Mouse (Mus musculus) myocyte (in vitro differentiated cells): Measurements from ENCODE around the gene Adgrl2. TPM values are rescaled to one million over a fixed set of nuclear protein-coding genes. Genes with fewer than 3 reads are reported as not detected.
A peak's percentile ranks its signal among the peaks of the same experiment; 100 is the strongest.

Experiments used
- H3K27me3 ChIP-seq: one replicate; pipeline ENCODE4 v1.6.1; 2011; ENCODE audit not compliant: control insufficient read depth, insufficient read depth, insufficient read length
- H3K36me3 ChIP-seq: one replicate; pipeline ENCODE4 v1.6.1; 2011; ENCODE audit not compliant: control insufficient read depth, insufficient read depth
- H3K4me2 ChIP-seq: one replicate; pipeline ENCODE4 v1.6.1; 2011; ENCODE audit warnings: low read depth, control low read depth
- H3K4me3 ChIP-seq: one replicate; pipeline ENCODE4 v1.5.1; 2011; ENCODE audit warnings: mild to moderate bottlenecking, control low read depth, moderate library complexity
- H3K79me2 ChIP-seq: one replicate; pipeline ENCODE4 v1.6.1; 2011; ENCODE audit not compliant: control insufficient read depth, insufficient read depth
- H3ac ChIP-seq: one replicate; pipeline ENCODE4 v1.6.1; 2011; ENCODE audit not compliant: control insufficient read depth, insufficient read length
- CEBPB ChIP-seq: IDR thresholded peaks from 2 replicates; pipeline ENCODE4 v1.6.1; 2011; ENCODE audit warnings: mild to moderate bottlenecking, moderate library complexity; ENCODE audit not compliant: poor library complexity, insufficient read depth, severe bottlenecking
- E2F4 ChIP-seq: IDR thresholded peaks from one replicate; pipeline ENCODE4 v1.6.1; 2011; ENCODE audit warnings: mild to moderate bottlenecking, control low read depth, moderate library complexity; ENCODE audit not compliant: insufficient read depth
- MAX ChIP-seq: IDR thresholded peaks from one replicate; pipeline ENCODE4 v1.6.1; 2011; ENCODE audit warnings: low read depth, mild to moderate bottlenecking, control low read depth
- MYOD1 ChIP-seq, 3 experiments: IDR thresholded peaks; one replicate each; pipeline ENCODE4 v1.6.1; 2011; ENCODE audit warnings: control low read depth in 2 of 3, low read depth in 2 of 3, mild to moderate bottlenecking in 2 of 3, moderate library complexity in 1 of 3; ENCODE audit not compliant: insufficient read length in 2 of 3, control insufficient read depth in 1 of 3
- MYOG ChIP-seq, 3 experiments: IDR thresholded peaks; one replicate each; pipeline ENCODE4 v1.6.1; 2011; ENCODE audit warnings: control low read depth in 2 of 3, low read depth in 2 of 3, mild to moderate bottlenecking in 2 of 3; ENCODE audit not compliant: insufficient read length in 2 of 3, control insufficient read depth in 1 of 3, insufficient read depth in 1 of 3
- POLR2A ChIP-seq: IDR thresholded peaks from one replicate; pipeline ENCODE4 v1.6.1; 2011; ENCODE audit warnings: low read depth, mild to moderate bottlenecking, control low read depth, moderate library complexity; ENCODE audit not compliant: insufficient read length
- POLR2AphosphoS2 ChIP-seq: IDR thresholded peaks from one replicate; pipeline ENCODE4 v1.6.1; 2011; ENCODE audit warnings: low read depth, control low read depth; ENCODE audit not compliant: insufficient read length
- REST ChIP-seq: IDR thresholded peaks from one replicate; pipeline ENCODE4 v1.6.1; 2011; ENCODE audit warnings: mild to moderate bottlenecking, control low read depth, moderate library complexity; ENCODE audit not compliant: insufficient read depth, insufficient read length
- SRF ChIP-seq: IDR thresholded peaks from one replicate; pipeline ENCODE4 v1.6.1; 2011; ENCODE audit warnings: low read depth; ENCODE audit not compliant: control insufficient read depth, insufficient read length
- TCF12 ChIP-seq: IDR thresholded peaks from one replicate; pipeline ENCODE4 v1.6.1; 2011; ENCODE audit warnings: mild to moderate bottlenecking, control low read depth; ENCODE audit not compliant: poor library complexity, insufficient read depth, severe bottlenecking
- TCF3 ChIP-seq: IDR thresholded peaks from one replicate; pipeline ENCODE4 v1.6.1; 2011; ENCODE audit warnings: low read depth, control low read depth; ENCODE audit not compliant: insufficient read length
- USF1 ChIP-seq: IDR thresholded peaks from one replicate; pipeline ENCODE4 v1.6.1; 2011; ENCODE audit warnings: low read depth, mild to moderate bottlenecking, control low read depth, moderate library complexity
- polyA plus RNA-seq: library from polyadenylated mRNA; unstranded; fragments of >200 nt; fragmentation: generic; extraction: Trizol; gene quantifications from one replicate; pipeline ENCODE4 v1.2.1, GENCODE M21; 2012; ENCODE audit warnings: missing spikeins

Gene Adgrl2
- polyA plus RNA-seq, 1 experiment: 11.7 TPM

DNA sequence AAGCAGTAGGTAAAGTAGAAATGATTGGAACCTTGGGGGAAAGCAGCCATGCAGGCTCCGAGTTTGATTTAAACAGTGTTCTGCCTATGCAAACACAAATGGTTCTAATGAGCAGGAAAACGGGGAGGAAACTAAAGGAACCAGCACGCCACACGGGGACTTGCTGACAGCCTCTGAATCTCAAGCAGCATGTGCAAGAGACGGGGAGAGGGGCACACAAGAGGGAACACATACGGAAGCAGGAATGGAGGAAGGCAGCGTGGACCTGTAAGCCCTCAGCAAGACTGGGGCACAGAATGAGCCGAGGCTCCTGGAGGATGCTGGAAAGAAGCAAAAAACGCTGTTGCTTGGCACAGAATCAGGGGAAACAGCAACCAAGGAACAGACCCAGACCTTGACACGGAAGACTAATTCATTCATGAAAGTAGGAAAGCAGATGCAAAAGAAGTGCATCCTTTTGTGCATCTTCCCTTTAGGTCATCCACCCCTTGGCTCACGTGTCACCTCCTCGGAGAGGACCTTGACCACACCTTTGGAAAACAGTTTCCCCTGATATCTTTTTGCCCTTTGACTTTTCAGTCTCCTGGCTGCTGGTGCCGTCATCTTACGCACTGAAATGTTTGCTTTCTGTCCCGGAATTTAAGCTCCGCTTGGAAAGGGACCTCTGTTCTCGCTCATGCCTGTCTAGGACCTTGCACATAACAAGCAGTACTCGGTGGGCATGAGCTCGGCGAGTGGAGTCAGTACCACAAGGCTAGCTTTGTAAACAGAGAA lies 17.7 kb upstream of the Adgrl2 start:
- Histone ChIP-seq H3ac (no peak overlapping the region), H3K27me3 (no peaks in the 10 kb centered on the region), H3K79me2 (no peaks in the 10 kb centered on the region), H3K4me3 (no peak overlapping the region), H3K36me3 (no peaks in the 10 kb centered on the region), H3K4me2 (no peak overlapping the region)
- TF ChIP-seq POLR2AphosphoS2 (no peak), CEBPB (no peak), E2F4 (no peak)

DNA sequence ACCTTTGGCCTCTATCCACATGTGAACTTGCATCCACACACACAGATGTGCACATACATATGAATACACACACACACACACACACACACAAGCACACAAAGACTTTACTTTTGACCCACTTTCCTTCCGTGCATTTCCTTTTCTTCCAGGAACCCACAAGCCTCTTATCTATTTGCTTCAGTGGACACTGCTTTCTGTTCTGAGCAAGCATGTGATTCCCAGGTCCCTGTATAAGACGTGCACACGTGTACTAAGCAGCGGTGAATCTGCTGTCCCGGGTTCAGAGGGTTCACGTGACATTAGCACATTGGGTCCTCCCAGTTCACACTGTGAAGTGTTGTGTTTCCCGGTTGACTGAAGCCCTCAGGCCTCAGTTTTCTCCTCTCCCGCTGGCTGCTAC lies 11.0 kb upstream of the Adgrl2 start:
- no peak overlapping the region for H3K4me3 ChIP-seq
- no peak overlapping the region for H3K4me2 ChIP-seq
- TF ChIP-seq TCF3: no peak
- no peak for TF ChIP-seq TCF12
- no peak for TF ChIP-seq CEBPB
- no peak for TF ChIP-seq MAX
- no peak for TF ChIP-seq MYOG (IDR thresholded peaks at IDR 0.05; ENCODE audit: control insufficient read depth in 1 of 3, insufficient read depth in 1 of 3, insufficient read length in 2 of 3, low read depth in 2 of 3)
- TF ChIP-seq USF1: no peak
- TF ChIP-seq SRF: no peak
- no peak for TF ChIP-seq POLR2A
- no peaks in the 10 kb centered on the region for H3K36me3 ChIP-seq
- no peaks in the 10 kb centered on the region for H3K27me3 ChIP-seq
- no peak overlapping the region for H3ac ChIP-seq
- H3K79me2 ChIP-seq: no peaks in the 10 kb centered on the region

DNA sequence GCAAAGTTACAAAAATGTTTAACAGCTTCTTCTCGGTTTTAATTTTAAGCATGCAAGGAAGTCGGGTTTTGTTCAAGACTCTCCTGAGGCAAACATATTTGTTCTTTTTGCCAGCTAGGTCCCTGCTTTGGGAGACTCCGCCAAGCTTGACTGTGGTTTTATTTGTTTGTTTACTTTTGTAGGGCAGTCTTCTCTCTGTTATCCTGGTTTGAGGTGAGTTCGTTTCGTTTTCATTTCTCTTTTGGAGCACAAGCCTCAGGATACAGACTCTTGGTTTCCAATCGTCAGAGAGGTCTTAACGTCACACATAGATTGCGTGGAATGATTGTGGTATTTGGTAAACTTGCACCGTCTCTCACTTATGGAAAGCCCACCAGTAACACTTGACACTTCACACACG lies 8.3 kb upstream of the Adgrl2 start:
- Histone ChIP-seq H3ac (no peak overlapping the region), H3K79me2 (no peaks in the 10 kb centered on the region), H3K36me3 (no peaks in the 10 kb centered on the region), H3K4me3 (no peak overlapping the region), H3K4me2 (peak overlapping the region; percentile 12), H3K27me3 (no peaks in the 10 kb centered on the region)
- no peak for TF ChIP-seq TCF3
- no peak for TF ChIP-seq REST
- TF ChIP-seq MYOG (IDR thresholded peaks at IDR 0.05; ENCODE audit: control insufficient read depth in 1 of 3, insufficient read depth in 1 of 3, insufficient read length in 2 of 3, low read depth in 2 of 3): no peak

DNA sequence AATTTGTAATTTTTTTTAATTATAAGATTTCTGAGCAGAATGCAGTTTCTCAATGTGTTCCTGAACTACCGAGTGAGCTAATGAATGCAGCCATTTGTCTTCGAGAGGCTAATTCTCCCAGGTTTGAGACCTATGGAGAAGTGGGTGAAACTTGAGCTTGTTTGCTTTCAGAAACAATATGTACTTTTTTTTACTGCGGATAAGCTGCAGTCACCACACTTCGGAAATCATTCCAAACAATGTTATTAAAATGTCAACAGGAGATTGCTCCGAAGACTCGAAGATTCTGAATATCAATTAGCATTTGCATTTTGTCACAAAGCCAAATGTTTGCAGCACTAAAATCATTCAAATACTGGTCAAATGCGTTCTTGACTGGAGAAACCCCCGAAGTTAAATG lies 701 bp upstream of the Adgrl2 start:
- Histone ChIP-seq H3K4me3 (peak overlapping the region; percentile 85), H3K36me3 (no peaks in the 10 kb centered on the region)
- TF ChIP-seq TCF12: no peak
- TF ChIP-seq E2F4: no peak
- TF ChIP-seq POLR2AphosphoS2: no peak
- TF ChIP-seq USF1: no peak
- no peak for TF ChIP-seq MYOD1 (IDR thresholded peaks at IDR 0.05; ENCODE audit: control insufficient read depth in 1 of 3, insufficient read length in 2 of 3, low read depth in 2 of 3)
- no peak for TF ChIP-seq SRF
- no peak for TF ChIP-seq CEBPB

DNA sequence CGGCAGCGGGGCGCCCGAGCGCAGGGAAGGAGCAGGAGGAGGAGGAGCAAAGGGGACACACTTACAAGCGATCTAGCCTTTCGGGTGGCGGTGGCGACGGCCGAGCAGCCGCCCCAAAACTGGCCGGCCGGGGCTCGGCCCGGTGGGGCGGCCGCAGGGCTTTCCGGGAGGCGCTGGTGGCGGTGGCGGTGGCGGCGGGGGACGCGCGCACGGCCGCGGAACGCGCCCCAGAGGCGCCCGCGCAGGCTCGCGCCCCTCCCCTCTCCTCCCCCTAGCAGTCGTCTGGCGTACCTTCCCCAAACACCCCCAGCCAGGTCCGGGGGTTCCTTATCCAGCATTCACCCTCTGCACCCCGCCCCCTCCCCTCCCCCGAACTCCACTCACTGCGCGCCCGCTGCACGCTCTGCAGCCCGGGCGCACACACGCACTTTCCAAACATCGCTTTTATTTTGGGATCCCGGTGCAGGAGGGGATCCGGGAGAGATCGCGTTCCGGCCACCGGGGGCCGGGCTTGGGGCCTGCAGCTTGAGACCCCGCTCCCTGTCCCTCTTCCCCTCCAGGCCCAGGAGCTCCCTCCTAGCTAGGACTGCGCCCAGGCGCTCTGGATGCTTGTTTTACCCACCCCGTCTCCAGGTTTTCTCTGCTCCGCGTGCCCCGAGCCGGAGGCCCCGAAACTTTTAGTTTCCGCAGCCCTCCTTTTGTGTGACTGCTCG lies 381 bp downstream of the Adgrl2 start:
- Histone ChIP-seq H3K79me2 (peaks cover 32% of the 10 kb centered on the region), H3K4me3 (peak overlapping the region; percentile 85)
- TF ChIP-seq MYOD1 (IDR thresholded peaks at IDR 0.05; ENCODE audit: control insufficient read depth in 1 of 3, insufficient read length in 2 of 3, low read depth in 2 of 3): peak in 2 of 3 experiments; percentile 23 to 49
- no peak for TF ChIP-seq TCF12

More for the DNA sequence above, 701 bp upstream of the Adgrl2 start:
- H3K27me3 ChIP-seq: no peaks in the 10 kb centered on the region
- no peak overlapping the region for H3ac ChIP-seq
- peak overlapping the region; percentile 62 for H3K4me2 ChIP-seq
- H3K79me2 ChIP-seq: peaks cover 21% of the 10 kb centered on the region

More for the DNA sequence above, 381 bp downstream of the Adgrl2 start:
- peak overlapping the region; percentile 62 for H3K4me2 ChIP-seq
- H3ac ChIP-seq: peak overlapping the region; percentile 68
- H3K27me3 ChIP-seq: no peaks in the 10 kb centered on the region
- no peaks in the 10 kb centered on the region for H3K36me3 ChIP-seq
